Comparison of ENCODE assay signal across 13 mouse cellular contexts in genomic region chr5:139391309-139391990, GRCm38 (mm10). TPM values are rescaled to one million over a fixed set of nuclear protein-coding genes. Genes with fewer than 3 reads are reported as not detected.
DNase-seq lines count a peak whose midpoint lies in the region; ATAC-seq and TF ChIP-seq lines count a peak whose summit lies in the region.
"Had no signal": no experiment of that assay in that cellular context is flagged by ENCODE, and none has a peak within 500 bp of the region (broad histone marks: within the 10 kb centered on the region; RNA-seq: fewer than 3 reads in every experiment).

No protein-coding gene starts in this region.

- H3K4me3 ChIP-seq in left cerebral cortex, adult 2 months: no peak overlapping the region
- peak overlapping the region; percentile 11; the same call in 1 of the 2 replicates for H3K4me3 ChIP-seq in heart, embryonic 12.5 days
- peak overlapping the region; percentile 73 for H3K4me3 ChIP-seq in liver, embryonic 12.5 days
- H3K4me3 ChIP-seq: embryonic facial prominence, embryonic 15.5 days had no signal

- peaks cover 54% of the 10 kb centered on the region for H3K4me1 ChIP-seq in heart, embryonic 12.5 days (replicated peaks)
- peaks cover 91% of the 10 kb centered on the region for H3K4me1 ChIP-seq in liver, embryonic 12.5 days

- peak overlapping the region; percentile 78 for H3K27ac ChIP-seq in left cerebral cortex, adult 2 months
- H3K27ac ChIP-seq in heart, embryonic 12.5 days (ENCODE audit: poor library complexity, severe bottlenecking): peak overlapping the region; percentile 10; the same call in 1 of the 2 replicates
- H3K27ac ChIP-seq in liver, embryonic 12.5 days: peak overlapping the region; percentile 100
- H3K27ac ChIP-seq: embryonic facial prominence, embryonic 15.5 days; macrophage had no signal

- H3K36me3 ChIP-seq in heart, embryonic 12.5 days: peaks cover 20% of the 10 kb centered on the region
- H3K36me3 ChIP-seq in liver, embryonic 12.5 days: peaks cover 72% of the 10 kb centered on the region
- H3K36me3 ChIP-seq: embryonic facial prominence, embryonic 15.5 days had no signal

- no peak for ATAC-seq in heart, embryonic 12.5 days (ENCODE audit: insufficient number of reproducible peaks, low FRiP score)
- no peak for ATAC-seq in liver, embryonic 12.5 days
- ATAC-seq in megakaryocyte progenitor cell, adult 5-6 weeks (replicated peaks; ENCODE audit: poor library complexity): no peak
- ATAC-seq: inflammation-experienced regulatory T-cells, adult 6 months had no signal

- TF ChIP-seq CTCF in left cerebral cortex, adult 2 months (IDR thresholded peaks at IDR 0.05): no peak

- WGBS in heart, embryonic 12.5 days: 83% methylated on average over 11 of the region's 11 CpGs
- WGBS in liver, embryonic 12.5 days (ENCODE audit: insufficient replicate concordance): 82% methylated on average over 11 of the region's 11 CpGs

- 0 out of 2 replicates have a peak overlapping the region, but pooled peaks have one; percentile 38 for H3K9ac ChIP-seq in heart, embryonic 12.5 days
- peak overlapping the region; percentile 93 for H3K9ac ChIP-seq in liver, embryonic 12.5 days
- H3K9ac ChIP-seq: embryonic facial prominence, embryonic 15.5 days had no signal

- H3K9me3 ChIP-seq in heart, embryonic 12.5 days (replicated peaks): no peaks in the 10 kb centered on the region
- no peaks in the 10 kb centered on the region for H3K9me3 ChIP-seq in liver, embryonic 12.5 days (replicated peaks)
- H3K9me3 ChIP-seq: embryonic facial prominence, embryonic 15.5 days had no signal

- H3K27me3 ChIP-seq in heart, embryonic 12.5 days (replicated peaks): no peaks in the 10 kb centered on the region
- H3K27me3 ChIP-seq in liver, embryonic 12.5 days (replicated peaks): no peaks in the 10 kb centered on the region
- H3K27me3 ChIP-seq: embryonic facial prominence, embryonic 15.5 days had no signal

- peak; percentile 52 to 57 for DNase-seq in cerebellum, adult 18-20 months
- DNase-seq in cerebellum, adult 9-11 months: no peak
- DNase-seq in left cerebral cortex, adult 2 months (ENCODE audit: extremely low spot score in 1 of 2, low spot score in 2 of 2): no peak
- no peak for DNase-seq in left cerebral cortex, adult 11 months (ENCODE audit: low spot score)
- DNase-seq in adrenal gland, adult 18-20 months (ENCODE audit: low spot score in 2 of 2): no peak
- DNase-seq: right cerebral cortex, adult 18-20 months had no signal

- intact Hi-C loops in left cerebral cortex, adult 2 months (cut with DNase I): no loop called here

- peak overlapping the region; percentile 44 for H3K4me2 ChIP-seq in heart, embryonic 12.5 days
- H3K4me2 ChIP-seq in liver, embryonic 12.5 days: peak overlapping the region; percentile 91
- H3K4me2 ChIP-seq: embryonic facial prominence, embryonic 15.5 days had no signal

RNA-seq across cellular contexts. Expression of gene C130050O18Rik, which starts 13.6 kb away (rescaled TPM):
- total RNA-seq in left cerebral cortex, adult 2 months (2021): under 1 TPM; 0.29 to 0.63 TPM
- 0.10 and 0.36 TPM in 2 replicates for polyA plus RNA-seq in heart, embryonic 12.5 days (2016; fragmentation: Nextera tagmentation; extraction: Ambion mirVana)
- polyA plus RNA-seq in liver, embryonic 12.5 days (2016; fragmentation: Nextera tagmentation; extraction: Ambion mirVana): 0.72 and 0.75 TPM in 2 replicates
- 1.8 and 2.3 TPM in 2 replicates for total RNA-seq in megakaryocyte progenitor cell, adult 5-6 weeks (2015)
- total RNA-seq in megakaryocyte progenitor cell, adult 5-6 weeks (2017): 1.3 and 2.1 TPM in 2 replicates
- total RNA-seq in adrenal gland, adult 18-20 months (2021): under 1 TPM; 0.53 to 0.93 TPM
- polyA plus RNA-seq: inflammation-experienced regulatory T-cells, adult 6 months had no signal

RNA-seq across cellular contexts. Expression of gene Gpr146, which starts 14.0 kb away (rescaled TPM):
- total RNA-seq in left cerebral cortex, adult 2 months (2021): 10 to 100 TPM; 12.5 to 13.9 TPM
- 8.2 and 8.5 TPM in 2 replicates for polyA plus RNA-seq in heart, embryonic 12.5 days (2016; fragmentation: Nextera tagmentation; extraction: Ambion mirVana)
- 18.3 and 19.3 TPM in 2 replicates for polyA plus RNA-seq in liver, embryonic 12.5 days (2016; fragmentation: Nextera tagmentation; extraction: Ambion mirVana)
- 6.0 and 6.3 TPM in 2 replicates for total RNA-seq in megakaryocyte progenitor cell, adult 5-6 weeks (2015)
- 5.7 and 6.7 TPM in 2 replicates for total RNA-seq in megakaryocyte progenitor cell, adult 5-6 weeks (2017)
- total RNA-seq in adrenal gland, adult 18-20 months (2021): 10 to 100 TPM; 11.0 to 23.9 TPM

RNA-seq across cellular contexts. Expression of gene Gper1, which starts 31.5 kb away (rescaled TPM):
- total RNA-seq in left cerebral cortex, adult 2 months (2021): 1 to 10 TPM; 2.5 to 2.8 TPM
- 0.79 and 0.96 TPM in 2 replicates for polyA plus RNA-seq in heart, embryonic 12.5 days (2016; fragmentation: Nextera tagmentation; extraction: Ambion mirVana)
- polyA plus RNA-seq in liver, embryonic 12.5 days (2016; fragmentation: Nextera tagmentation; extraction: Ambion mirVana): 0.39 and 0.51 TPM in 2 replicates
- not detected in 2 replicates for total RNA-seq in megakaryocyte progenitor cell, adult 5-6 weeks (2015)
- total RNA-seq in megakaryocyte progenitor cell, adult 5-6 weeks (2017): not detected in 2 replicates
- total RNA-seq in adrenal gland, adult 18-20 months (2021): 1 to 10 TPM; 3.3 to 4.9 TPM
- polyA plus RNA-seq: inflammation-experienced regulatory T-cells, adult 6 months; macrophage had no signal

RNA-seq across cellular contexts. Expression of gene Cyp2w1, which starts 39.0 kb away (rescaled TPM):
- not detected for total RNA-seq in left cerebral cortex, adult 2 months (2021)
- polyA plus RNA-seq in heart, embryonic 12.5 days (2016; fragmentation: Nextera tagmentation; extraction: Ambion mirVana): not detected in 2 replicates
- not detected in 2 replicates for polyA plus RNA-seq in liver, embryonic 12.5 days (2016; fragmentation: Nextera tagmentation; extraction: Ambion mirVana)
- not detected in 2 replicates for total RNA-seq in megakaryocyte progenitor cell, adult 5-6 weeks (2015)
- total RNA-seq in megakaryocyte progenitor cell, adult 5-6 weeks (2017): not detected in 2 replicates
- total RNA-seq in adrenal gland, adult 18-20 months (2021): not detected
- polyA plus RNA-seq: inflammation-experienced regulatory T-cells, adult 6 months; macrophage; urinary bladder, adult 2 months had no signal

RNA-seq across cellular contexts. Expression of gene Cox19, which starts 40.2 kb away (rescaled TPM):
- total RNA-seq in left cerebral cortex, adult 2 months (2021): 10 to 100 TPM; 67.6 to 69.4 TPM
- 66.2 and 72.6 TPM in 2 replicates for polyA plus RNA-seq in heart, embryonic 12.5 days (2016; fragmentation: Nextera tagmentation; extraction: Ambion mirVana)
- polyA plus RNA-seq in liver, embryonic 12.5 days (2016; fragmentation: Nextera tagmentation; extraction: Ambion mirVana): 72.3 and 73.8 TPM in 2 replicates
- 30.3 and 32.1 TPM in 2 replicates for total RNA-seq in megakaryocyte progenitor cell, adult 5-6 weeks (2015)
- total RNA-seq in megakaryocyte progenitor cell, adult 5-6 weeks (2017): 27.1 and 29.3 TPM in 2 replicates
- 100 to 1,000 TPM in 1 of 2 experiments, 10 to 100 TPM in 1; 75.7 to 130 TPM for total RNA-seq in adrenal gland, adult 18-20 months (2021)

Comparison
In these comparisons a context has a peak if more than half of its experiments do, and no peak if none do; other contexts are left out.
1. DNase-seq: peak in cerebellum, adult 18-20 months (2 of 2); none in cerebellum, adult 9-11 months (single experiment), left cerebral cortex, adult 2 months (0 of 2), left cerebral cortex, adult 11 months (single experiment) and adrenal gland, adult 18-20 months (0 of 2).
2. H3K27ac ChIP-seq: peak in every context shown above with its lines; median percentile 100 in liver, embryonic 12.5 days; 78 in left cerebral cortex, adult 2 months; 10 in heart, embryonic 12.5 days.